Mouse (Mus musculus) central nervous system, embryonic 18 days (tissue): ENCODE measurements around the gene Hoxc6. TPM values are rescaled to one million over a fixed set of nuclear protein-coding genes. Genes with fewer than 3 reads are reported as not detected.

ENCODE experiments used
- polyA plus RNA-seq: library from polyadenylated mRNA; depleted of rRNA; stranded (reverse); fragments of >200 nt; gene quantifications from 2 replicates; pipeline ENCODE4 v1.2.3, GENCODE M21; 2012; rRNA removed

Hoxc6 gene
- 0.14 TPM in 1 of 2 replicates, not detected in the other for polyA plus RNA-seq

GRCm38 (mm10) chr15:102997939-102998355 is at the start of gene Hoxc6:
Gene Hoxc6 (plus strand): TSS chr15:102998257.

GRCm38 (mm10) chr15:102954192-102955006 is 43.7 kb upstream of the Hoxc6 start, which contains the start of gene Hoxc11:
Gene Hoxc11 (plus strand): TSS chr15:102954427.

GRCm38 (mm10) chr15:102966776-102967311 is 31.2 kb upstream of the Hoxc6 start, which contains the start of gene Hoxc10:
Gene Hoxc10 (plus strand): TSS chr15:102966796.

GRCm38 (mm10) chr15:102967312-102967510 is 30.8 kb upstream of the Hoxc6 start, which contains the start of gene Hoxc5:
Gene Hoxc5 (plus strand): TSS chr15:102967443.

GRCm38 (mm10) chr15:102976171-102976570 is 21.9 kb upstream of the Hoxc6 start, which contains the start of gene Hoxc9:
Gene Hoxc9 (plus strand): TSS chr15:102976439.

GRCm38 (mm10) chr15:102990461-102991397 is 7.3 kb upstream of the Hoxc6 start, which contains the start of gene Hoxc8:
Gene Hoxc8 (plus strand): TSS chr15:102990607.

GRCm38 (mm10) chr15:103018636-103019035 is 20.6 kb downstream of the Hoxc6 start, which contains the start of gene Hoxc4:
Gene Hoxc4 (plus strand): TSS chr15:103018934.

Other genes starting within 250 kb of the Hoxc6 start
- gene Hoxc13, start 77.2 kb upstream of the Hoxc6 start, polyA plus RNA-seq = not detected in 2 replicates
- not detected in 2 replicates for gene Hoxc12, start 61.5 kb upstream of the Hoxc6 start, polyA plus RNA-seq
- not detected in 2 replicates for gene Hoxc11, start 43.8 kb upstream of the Hoxc6 start, polyA plus RNA-seq
- not detected in 2 replicates for gene Hoxc10, start 31.5 kb upstream of the Hoxc6 start, polyA plus RNA-seq
- gene Hoxc5, start 30.8 kb upstream of the Hoxc6 start, polyA plus RNA-seq = 0.06 and 0.07 TPM in 2 replicates
- gene Hoxc9, start 21.8 kb upstream of the Hoxc6 start, polyA plus RNA-seq = not detected in 2 replicates
- gene Hoxc8, start 7.7 kb upstream of the Hoxc6 start, polyA plus RNA-seq = not detected in 2 replicates
- 0.10 and 0.28 TPM in 2 replicates for gene Hoxc4, start 20.7 kb downstream of the Hoxc6 start, polyA plus RNA-seq
- 27.0 and 30.0 TPM in 2 replicates for gene Smug1, start 168.8 kb downstream of the Hoxc6 start, polyA plus RNA-seq
- gene Cbx5, start 241.6 kb downstream of the Hoxc6 start, polyA plus RNA-seq = 86.8 and 91.8 TPM in 2 replicates
- gene Hnrnpa1, start 242.2 kb downstream of the Hoxc6 start, polyA plus RNA-seq = 1,022 and 1,097 TPM in 2 replicates